ENCODE assay signal across 21 mouse cellular contexts in the genomic region with DNA sequence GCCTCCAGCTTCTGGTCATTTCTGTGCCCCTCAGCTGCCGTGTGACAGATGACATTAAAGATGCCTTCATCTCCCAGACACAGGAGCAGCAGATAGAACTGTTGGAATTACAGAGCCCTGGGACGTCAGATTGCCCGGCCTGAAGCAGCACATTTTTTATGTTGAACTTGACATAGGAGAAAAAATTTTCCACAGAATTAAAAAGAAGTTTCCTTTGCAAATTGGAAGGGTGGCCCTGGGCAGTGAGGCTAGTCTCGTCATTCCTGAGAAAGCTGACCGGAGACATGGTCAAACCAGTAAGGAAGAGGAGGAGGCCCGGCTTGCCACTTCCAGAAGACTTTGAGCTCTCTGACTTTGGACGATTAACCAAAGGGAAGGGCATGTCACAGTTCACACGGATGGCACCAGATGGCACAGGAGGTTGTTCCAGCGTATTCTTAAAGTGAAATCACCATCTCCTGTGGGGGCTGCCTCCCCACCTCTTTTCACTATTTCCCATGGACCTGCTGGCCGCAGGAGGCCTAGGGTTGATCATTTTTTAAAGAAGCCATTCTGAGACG. TPM values are rescaled to one million over a fixed set of nuclear protein-coding genes. Genes with fewer than 3 reads are reported as not detected.
DNase-seq lines count a peak whose midpoint lies in the region; ATAC-seq and TF ChIP-seq lines count a peak whose summit lies in the region.
"Had no signal": no experiment of that assay in that cellular context is flagged by ENCODE, and none has a peak within 500 bp of the region (broad histone marks: within the 10 kb centered on the region; RNA-seq: fewer than 3 reads in every experiment).

No protein-coding gene starts in this region.

- TF ChIP-seq CTCF in kidney, adult 2 months (conservative IDR thresholded peaks at IDR 0.05; ENCODE audit: insufficient read depth, insufficient read length, low read depth, low read length), result no peak

- H3K9me3 ChIP-seq in midbrain, embryonic 11.5 days (ENCODE audit: control insufficient read depth, low read length), result no peaks in the 10 kb centered on the region
- no peaks in the 10 kb centered on the region for H3K9me3 ChIP-seq in midbrain, embryonic 10.5 days (replicated peaks)
- H3K9me3 ChIP-seq: heart, embryonic 13.5 days; hindbrain, embryonic 12.5 days; liver, embryonic 15.5 days; lung, embryonic 15.5 days; megakaryocyte, embryonic 14.5 days; midbrain, embryonic 15.5 days; neural tube, embryonic 12.5 days; stomach, embryonic 15.5 days had no signal

- 0 out of 2 replicates have a peak, but pooled peaks cover 3% of the 10 kb centered on the region for H3K4me1 ChIP-seq in kidney, adult 2 months (ENCODE audit: control insufficient read depth, insufficient read depth, low read length)
- H3K4me1 ChIP-seq in midbrain, embryonic 11.5 days (ENCODE audit: control insufficient read depth, insufficient read depth, low read length), result no peaks in the 10 kb centered on the region
- H3K4me1 ChIP-seq in midbrain, embryonic 10.5 days, result peaks cover 7% of the 10 kb centered on the region
- H3K4me1 ChIP-seq: lung, embryonic 15.5 days had no signal

- 58% methylated on average over 11 of the region's 11 CpGs for WGBS in kidney, adult 2 months
- 78% methylated on average over 11 of the region's 11 CpGs for WGBS in midbrain, embryonic 11.5 days
- 82% methylated on average over 11 of the region's 11 CpGs for WGBS in midbrain, embryonic 10.5 days

- H3K27me3 ChIP-seq in kidney, adult 2 months (replicated peaks; ENCODE audit: control insufficient read depth, insufficient read depth, low read length), result no peaks in the 10 kb centered on the region
- H3K27me3 ChIP-seq in midbrain, embryonic 11.5 days (ENCODE audit: control insufficient read depth, insufficient read depth, low read length), result no peaks in the 10 kb centered on the region
- 0 out of 2 replicates have a peak, but pooled peaks cover 4% of the 10 kb centered on the region for H3K27me3 ChIP-seq in midbrain, embryonic 10.5 days (ENCODE audit: low read depth, poor library complexity, severe bottlenecking)
- H3K27me3 ChIP-seq: hindbrain, embryonic 12.5 days; lung, embryonic 15.5 days; midbrain, embryonic 15.5 days; neural tube, embryonic 12.5 days; stomach, embryonic 15.5 days had no signal

- peak; percentile 42 for DNase-seq in cerebellum, adult 8-10 months
- peak; percentile 75 for DNase-seq in kidney, adult 2 months
- no peak for DNase-seq in kidney, postnatal 10 days
- peak; percentile 49 for DNase-seq in midbrain, embryonic 11.5 days (ENCODE audit: low spot score, missing footprints)
- DNase-seq in midbrain, embryonic 10.5 days (ENCODE audit: low spot score), result no peak
- DNase-seq in urinary bladder, postnatal 25 days (ENCODE audit: low spot score), result no peak
- DNase-seq in urinary bladder, postnatal 10 days (ENCODE audit: low spot score), result no peak
- DNase-seq: adrenal gland, postnatal 25 days; lung, postnatal 36 days; thymus, postnatal 25 days had no signal

- H3K4me3 ChIP-seq in kidney, adult 2 months (ENCODE audit: insufficient read depth, low read depth, low read length), result no peak overlapping the region
- no peak overlapping the region for H3K4me3 ChIP-seq in midbrain, embryonic 11.5 days (ENCODE audit: low read depth, low read length)
- no peak overlapping the region for H3K4me3 ChIP-seq in midbrain, embryonic 10.5 days
- H3K4me3 ChIP-seq: heart, embryonic 13.5 days; hindbrain, embryonic 12.5 days; liver, embryonic 15.5 days; lung, embryonic 15.5 days; megakaryocyte, embryonic 14.5 days; midbrain, embryonic 15.5 days; neural tube, embryonic 12.5 days; stomach, embryonic 15.5 days had no signal

- no peak overlapping the region for H3K4me2 ChIP-seq in midbrain, embryonic 11.5 days
- H3K4me2 ChIP-seq: heart, embryonic 13.5 days; hindbrain, embryonic 12.5 days; liver, embryonic 15.5 days; lung, embryonic 15.5 days; midbrain, embryonic 15.5 days; neural tube, embryonic 12.5 days; stomach, embryonic 15.5 days had no signal

- TF ChIP-seq POLR2A in kidney, adult 2 months (IDR thresholded peaks at IDR 0.05; ENCODE audit: low read depth, low read length), result no peak

- no peak for ATAC-seq in cerebellum, adult (ENCODE audit: insufficient number of reproducible peaks, low FRiP score, low TSS enrichment)
- no peak for ATAC-seq in midbrain, embryonic 11.5 days (ENCODE audit: low FRiP score)
- ATAC-seq: forebrain, embryonic 14.5 days; intestine, postnatal 0 days; midbrain, embryonic 15.5 days had no signal

- no peak overlapping the region for H3K27ac ChIP-seq in kidney, adult 2 months (ENCODE audit: insufficient read depth, low read depth, low read length)
- H3K27ac ChIP-seq in midbrain, embryonic 11.5 days (ENCODE audit: low read depth, low read length), result no peak overlapping the region
- H3K27ac ChIP-seq in midbrain, embryonic 10.5 days (replicated peaks), result no peak overlapping the region
- H3K27ac ChIP-seq: heart, embryonic 13.5 days; hindbrain, embryonic 12.5 days; lung, embryonic 15.5 days; midbrain, embryonic 15.5 days; neural tube, embryonic 12.5 days; stomach, embryonic 15.5 days had no signal

- H3K9ac ChIP-seq in midbrain, embryonic 11.5 days (ENCODE audit: low read length), result no peak overlapping the region
- H3K9ac ChIP-seq: heart, embryonic 13.5 days; hindbrain, embryonic 12.5 days; liver, embryonic 15.5 days; lung, embryonic 15.5 days; midbrain, embryonic 15.5 days; neural tube, embryonic 12.5 days; stomach, embryonic 15.5 days had no signal

- no peaks in the 10 kb centered on the region for H3K36me3 ChIP-seq in kidney, adult 2 months (ENCODE audit: control insufficient read depth, insufficient read depth, low read length)
- no peaks in the 10 kb centered on the region for H3K36me3 ChIP-seq in midbrain, embryonic 11.5 days (ENCODE audit: control insufficient read depth, insufficient read depth, low read length)
- no peaks in the 10 kb centered on the region for H3K36me3 ChIP-seq in midbrain, embryonic 10.5 days
- H3K36me3 ChIP-seq: heart, embryonic 13.5 days; hindbrain, embryonic 12.5 days; liver, embryonic 15.5 days; lung, embryonic 15.5 days; midbrain, embryonic 15.5 days; neural tube, embryonic 12.5 days; stomach, embryonic 15.5 days had no signal

RNA-seq across cellular contexts. Expression of a gene that starts 16.5 kb away (rescaled TPM):
- 10.2 and 16.6 TPM in 2 replicates for polyA plus RNA-seq in kidney, adult 2 months (2012; rRNA removed)
- polyA plus RNA-seq in midbrain, embryonic 11.5 days (2014; fragmentation: Nextera tagmentation; extraction: Ambion mirVana), result 0.33 and 0.54 TPM in 2 replicates
- polyA plus RNA-seq in midbrain, embryonic 10.5 days (2016; fragmentation: Nextera tagmentation; extraction: Ambion mirVana), result 0.17 and 0.36 TPM in 2 replicates

RNA-seq across cellular contexts. Expression of a gene that starts 33.6 kb away (rescaled TPM):
- 7.1 and 8.8 TPM in 2 replicates for polyA plus RNA-seq in kidney, adult 2 months (2012; rRNA removed)
- 0.78 and 2.5 TPM in 2 replicates for polyA plus RNA-seq in midbrain, embryonic 11.5 days (2014; fragmentation: Nextera tagmentation; extraction: Ambion mirVana)
- 0.98 and 1.6 TPM in 2 replicates for polyA plus RNA-seq in midbrain, embryonic 10.5 days (2016; fragmentation: Nextera tagmentation; extraction: Ambion mirVana)

RNA-seq across cellular contexts. Expression of a gene that starts 37.3 kb away (rescaled TPM):
- 8.2 and 14.6 TPM in 2 replicates for polyA plus RNA-seq in kidney, adult 2 months (2012; rRNA removed)
- not detected in 2 replicates for polyA plus RNA-seq in midbrain, embryonic 11.5 days (2014; fragmentation: Nextera tagmentation; extraction: Ambion mirVana)
- polyA plus RNA-seq in midbrain, embryonic 10.5 days (2016; fragmentation: Nextera tagmentation; extraction: Ambion mirVana), result not detected in 2 replicates
- polyA plus RNA-seq: forebrain, embryonic 14.5 days; heart, embryonic 13.5 days; hindbrain, embryonic 12.5 days; liver, embryonic 15.5 days; lung, embryonic 15.5 days; midbrain, embryonic 15.5 days; neural tube, embryonic 12.5 days; stomach, embryonic 15.5 days had no signal

RNA-seq across cellular contexts. Expression of a gene that starts 54.9 kb away (rescaled TPM):
- polyA plus RNA-seq in kidney, adult 2 months (2012; rRNA removed), result 6.1 and 7.0 TPM in 2 replicates
- 40.4 and 40.9 TPM in 2 replicates for polyA plus RNA-seq in midbrain, embryonic 11.5 days (2014; fragmentation: Nextera tagmentation; extraction: Ambion mirVana)
- 48.8 and 52.9 TPM in 2 replicates for polyA plus RNA-seq in midbrain, embryonic 10.5 days (2016; fragmentation: Nextera tagmentation; extraction: Ambion mirVana)

Comparison
In these comparisons a context has a peak if more than half of its experiments do, and no peak if none do; other contexts are left out.
1. DNase-seq: peak in cerebellum, adult 8-10 months (single experiment), kidney, adult 2 months (single experiment) and midbrain, embryonic 11.5 days (single experiment); none in kidney, postnatal 10 days (single experiment), midbrain, embryonic 10.5 days (single experiment), urinary bladder, postnatal 25 days (single experiment) and urinary bladder, postnatal 10 days (single experiment).